8 mouse cellular contexts compared by ENCODE assay signal in genomic region chr6:86194941-86195932, GRCm38 (mm10). TPM values are rescaled to one million over a fixed set of nuclear protein-coding genes. Genes with fewer than 3 reads are reported as not detected.
DNase-seq lines count a peak whose midpoint lies in the region; ATAC-seq lines count a peak whose summit lies in the region.

Tgfa (plus strand) TSS chr6:86195223.

- WGBS in hindbrain, embryonic 12.5 days, result under 1% methylated on average over 86 of the region's 97 CpGs

- H3K4me1 ChIP-seq in hindbrain, embryonic 12.5 days, result peaks cover 9% of the 10 kb centered on the region; the same call in 1 of the 2 replicates

- peak within 1 kb of the TSS; percentile 72 for H3K9ac ChIP-seq in hindbrain, embryonic 12.5 days

- no peaks in the 10 kb centered on the region for H3K36me3 ChIP-seq in hindbrain, embryonic 12.5 days

- DNase-seq in WW6 (ENCODE audit: low read depth, low spot score) (peak; percentile 48), MN1 (ENCODE audit: low spot score) (no peak)
- DNase-seq in cerebellum, adult 8-10 months, result peak; percentile 49
- peak; percentile 42 to 48 for DNase-seq in layer of hippocampus, postnatal 25 days (ENCODE audit: extremely low spot score in 1 of 2, low spot score in 1 of 2)
- peak; percentile 69 for DNase-seq in lung, postnatal 14 days
- peak; percentile 62 for DNase-seq in right cerebral cortex, adult 18-20 months

- peak within 1 kb of the TSS; percentile 97 for H3K4me2 ChIP-seq in hindbrain, embryonic 12.5 days (replicated peaks)

- H3K9me3 ChIP-seq in hindbrain, embryonic 12.5 days (replicated peaks), result no peaks in the 10 kb centered on the region

- peak within 1 kb of the TSS; percentile 68 for H3K4me3 ChIP-seq in hindbrain, embryonic 12.5 days

- H3K27ac ChIP-seq in hindbrain, embryonic 12.5 days, result peak within 1 kb of the TSS; percentile 52

- ATAC-seq in frontal cortex, adult (ENCODE audit: low TSS enrichment), result peak; percentile 76
- ATAC-seq in hindbrain, embryonic 12.5 days (ENCODE audit: low FRiP score), result peak; percentile 83

- H3K27me3 ChIP-seq in hindbrain, embryonic 12.5 days, result peaks cover 48% of the 10 kb centered on the region

RNA-seq across cellular contexts. Expression of gene Tgfa, which starts in this region (rescaled TPM):
- 4.0 and 4.7 TPM in 2 replicates for polyA plus RNA-seq in hindbrain, embryonic 12.5 days (2016; fragmentation: Nextera tagmentation; extraction: Ambion mirVana)
- 10 to 100 TPM; 34.1 to 36.6 TPM for total RNA-seq in layer of hippocampus, postnatal 25 days (2021)
